Mouse (Mus musculus): ENCODE results near the gene Pxn.

The Pxn gene

DNA sequence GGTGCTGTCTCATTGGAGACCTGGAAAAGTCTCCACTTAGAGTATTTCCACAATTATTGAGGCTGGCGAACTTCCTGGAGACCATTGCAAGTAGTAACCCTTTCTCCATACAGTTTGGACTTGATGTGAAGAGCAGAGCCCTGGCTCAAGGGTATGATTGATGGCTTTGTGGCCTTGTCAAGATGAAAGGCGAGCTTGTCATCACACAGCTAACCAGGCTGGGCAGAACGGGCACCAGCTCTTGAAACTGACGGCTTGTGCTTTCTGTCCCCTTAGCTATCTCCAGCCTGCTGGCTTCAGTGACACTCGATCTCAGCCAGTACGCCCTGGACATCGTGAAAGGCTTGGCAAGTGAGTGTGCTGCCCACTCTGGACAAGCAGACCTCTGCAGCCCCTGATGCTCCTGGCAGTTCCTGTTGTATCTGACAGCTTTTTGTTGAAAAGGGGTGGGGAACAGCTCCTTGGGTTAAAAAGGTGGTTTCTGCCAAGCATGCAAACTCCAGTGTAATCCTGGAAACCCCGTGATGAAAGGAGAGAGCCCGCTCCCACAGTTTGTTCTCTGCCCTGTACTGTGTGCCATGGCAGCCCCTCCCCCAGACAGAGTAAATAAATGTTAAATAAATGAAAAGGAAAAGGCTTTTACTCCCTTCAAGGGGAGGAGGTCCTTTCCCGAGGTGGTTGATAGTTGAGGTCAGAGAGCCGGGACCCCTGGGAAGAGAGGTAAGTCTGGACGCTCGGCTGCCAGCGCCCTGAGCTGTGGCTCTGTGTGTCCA, 73.9 kb downstream of the Pxn start:
- no peak for DNase-seq (ENCODE audit: low read depth, low spot score)

DNA sequence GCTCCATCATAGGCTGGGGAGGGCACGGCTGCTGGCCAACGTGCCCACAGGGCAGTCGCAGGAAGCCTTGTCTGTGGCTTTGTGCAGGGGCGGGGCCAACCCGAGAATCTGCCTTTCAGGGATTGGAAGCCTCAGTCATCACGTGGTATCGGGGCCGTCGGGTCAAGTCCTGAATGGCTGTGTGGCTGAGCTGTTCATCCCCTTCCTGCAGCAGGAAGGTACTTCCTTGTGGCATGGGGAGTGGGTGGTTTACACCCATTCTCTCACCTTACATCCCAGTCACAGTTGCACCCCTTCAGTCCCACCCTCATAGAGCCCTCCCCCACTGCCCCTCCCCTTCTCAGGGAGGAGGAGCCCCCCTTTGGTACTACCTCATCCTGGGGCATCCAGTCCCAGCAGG, 75.2 kb downstream of the Pxn start:
- no peak for DNase-seq (ENCODE audit: low read depth, low spot score)

DNA sequence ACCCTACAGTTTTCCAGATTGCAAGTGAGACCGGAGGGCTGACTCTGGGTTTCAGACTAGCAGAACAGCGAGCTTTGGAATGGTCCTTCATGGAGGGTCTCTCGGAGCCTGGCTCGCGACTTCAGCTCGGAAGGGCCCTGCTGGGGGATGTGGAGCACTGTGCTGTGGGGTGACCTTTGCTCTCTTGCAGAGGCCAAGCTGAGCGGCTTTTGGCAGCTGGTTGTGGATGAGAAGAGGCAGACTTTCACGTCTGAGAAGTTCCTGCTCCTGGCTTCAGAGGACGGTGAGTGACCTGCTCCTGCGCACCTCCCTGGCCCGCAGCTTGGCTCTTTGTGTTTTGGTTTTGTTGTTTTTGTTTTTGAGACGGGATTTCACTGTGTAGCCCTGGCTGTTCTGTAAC, 79.1 kb downstream of the Pxn start:
- no peak for DNase-seq (ENCODE audit: low read depth, low spot score)

DNA sequence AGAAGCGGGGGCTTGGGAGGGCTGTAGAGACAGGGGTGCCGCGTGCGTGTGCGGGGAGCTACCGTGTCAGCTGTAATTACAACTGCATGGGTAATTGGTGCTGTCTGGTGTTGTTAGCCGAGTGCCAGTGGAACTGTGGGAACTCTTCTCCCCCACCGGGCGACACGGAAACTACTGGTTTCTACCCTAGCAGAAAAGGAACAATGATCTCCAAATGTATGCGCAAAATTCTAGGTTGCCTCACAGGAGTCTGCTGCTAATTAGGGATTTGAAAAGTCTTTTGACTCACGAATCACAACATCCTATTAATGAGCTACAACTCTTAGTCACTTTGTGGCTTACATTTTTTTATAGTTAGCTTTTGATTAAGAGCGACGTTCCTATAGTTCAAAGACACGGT, 79.7 kb downstream of the Pxn start:
- no peak for DNase-seq (ENCODE audit: low read depth, low spot score)

DNA sequence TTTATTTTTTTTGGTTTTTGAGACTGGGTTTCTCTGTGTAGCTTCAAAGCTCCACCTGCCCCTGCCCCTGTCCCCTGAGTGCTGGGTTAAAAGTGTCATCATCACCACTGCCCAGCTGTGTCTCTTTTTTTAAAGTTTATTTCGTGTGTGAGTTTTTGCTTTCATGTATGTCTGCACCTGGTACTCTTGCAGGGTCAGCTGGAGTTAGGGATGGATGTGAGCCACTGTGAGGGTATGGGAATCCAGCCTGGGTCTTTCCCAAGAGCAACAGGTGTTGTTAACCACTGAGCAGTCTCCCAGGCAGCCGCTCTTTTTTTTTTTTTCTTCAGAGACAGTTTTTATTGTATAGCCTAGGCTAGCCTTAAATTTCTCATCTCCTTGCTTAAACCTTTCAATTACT, 80.3 kb downstream of the Pxn start:
- DNase-seq (ENCODE audit: low read depth, low spot score) = no peak

DNA sequence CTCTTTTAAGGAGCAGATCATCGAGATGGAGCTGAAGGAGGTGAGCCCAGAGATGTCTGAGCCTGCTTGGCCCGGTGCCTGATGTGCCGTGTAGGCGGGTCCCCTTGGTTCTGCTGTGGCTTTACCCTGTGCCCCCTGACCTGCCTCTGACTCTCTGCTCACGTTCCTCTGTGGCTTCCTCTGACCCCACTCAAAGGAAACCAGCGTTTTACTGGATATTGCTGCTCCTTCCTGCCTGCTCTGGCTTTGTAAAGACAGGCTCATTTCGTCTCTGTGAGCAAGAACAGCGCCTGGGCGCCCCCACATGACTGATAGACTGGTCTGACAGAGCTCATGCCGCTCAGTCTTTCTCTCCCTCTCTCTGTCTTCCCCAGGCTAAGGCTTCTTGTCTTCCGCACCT, 84.6 kb downstream of the Pxn start:
- no peak for DNase-seq (ENCODE audit: low read depth, low spot score)

DNA sequence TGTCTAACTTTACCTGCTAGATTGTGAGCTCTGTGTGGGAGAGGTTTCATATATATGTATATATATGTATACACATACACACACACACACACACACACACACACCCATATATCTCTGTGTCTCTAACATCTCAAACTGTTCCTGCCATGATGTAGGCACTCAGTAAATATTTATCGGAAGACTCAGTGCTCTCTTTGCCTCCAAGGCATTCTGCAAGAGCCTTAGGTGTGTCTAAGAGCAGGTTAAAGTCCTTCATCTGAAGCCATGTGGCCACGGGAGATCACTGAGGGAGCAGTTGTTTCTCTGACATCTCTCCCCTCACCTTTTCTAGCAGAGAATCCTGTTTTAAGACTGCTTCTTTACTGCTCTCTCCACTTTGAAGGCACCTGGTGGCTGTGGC, 85.0 kb downstream of the Pxn start:
- no peak for DNase-seq (ENCODE audit: low read depth, low spot score)

DNA sequence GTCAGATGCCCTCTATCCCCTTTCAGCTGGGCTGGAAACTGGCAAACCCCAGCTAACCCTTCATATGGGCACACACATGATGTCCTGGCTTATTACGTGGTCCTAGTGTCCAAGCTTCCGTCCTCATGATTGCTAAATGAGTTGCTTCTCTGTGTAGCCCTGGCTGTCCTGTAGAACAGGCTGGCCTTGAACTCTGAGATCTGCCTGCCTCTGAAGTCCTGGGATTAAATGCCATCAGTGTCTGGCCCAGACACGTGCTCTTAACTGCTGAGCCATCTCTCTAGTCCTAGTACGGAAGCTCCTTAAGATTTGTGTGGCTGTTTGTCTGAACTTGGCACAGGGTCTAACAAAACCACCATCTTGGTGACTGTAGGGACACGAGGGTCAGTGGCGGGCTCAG, 97.1 kb downstream of the Pxn start:
- DNase-seq (ENCODE audit: low read depth, low spot score) = no peak
